Mouse (Mus musculus) layer of hippocampus, postnatal 10 days (tissue): ENCODE measurements at regions not wholly inside any gene's neighbourhood (a gene's known extent, or its start where the extent isn't known, plus 50 kb on each side); places are given as distances from the start of the nearest gene placed in this dataset.

Experiments used
- DNase-seq, 2 experiments: peaks; one replicate each; pipeline ENCODE4 v3.0.0; 2021; ENCODE audit warnings: low spot score in 2 of 2

- DNase-seq: no peak
Measured at GRCm38 (mm10) chr10:97778531-97778930, 52.0 kb upstream of the C030005K15Rik start.

GRCm38 (mm10) chr10:97779335-97779734 lies 52.8 kb upstream of the C030005K15Rik start:
- DNase-seq: no peak

- DNase-seq: no peak
Measured at GRCm38 (mm10) chr10:97793804-97794203, 67.2 kb upstream of the C030005K15Rik start.

GRCm38 (mm10) chr10:97801448-97802265 lies 75.1 kb upstream of the C030005K15Rik start:
- no peak for DNase-seq

DNA sequence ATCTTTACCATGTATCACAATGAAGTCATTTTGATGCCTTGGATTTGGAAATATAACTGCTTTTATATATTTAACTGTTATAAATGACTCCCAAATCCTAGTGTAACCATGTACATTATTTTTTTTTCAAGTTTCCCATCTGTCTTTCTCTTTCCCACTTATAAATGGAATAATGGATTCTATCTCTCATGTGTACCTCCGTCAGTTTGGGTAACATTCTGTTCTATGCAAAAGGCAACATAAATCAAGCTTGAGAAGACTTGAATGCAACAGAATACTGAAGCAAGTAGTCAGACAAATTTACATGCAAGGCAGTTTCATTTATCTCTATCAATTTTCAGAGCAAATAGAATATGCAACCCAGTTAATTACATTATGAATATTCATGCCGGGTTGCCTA lies 81.4 kb upstream of the C030005K15Rik start:
- DNase-seq: no peak

DNA sequence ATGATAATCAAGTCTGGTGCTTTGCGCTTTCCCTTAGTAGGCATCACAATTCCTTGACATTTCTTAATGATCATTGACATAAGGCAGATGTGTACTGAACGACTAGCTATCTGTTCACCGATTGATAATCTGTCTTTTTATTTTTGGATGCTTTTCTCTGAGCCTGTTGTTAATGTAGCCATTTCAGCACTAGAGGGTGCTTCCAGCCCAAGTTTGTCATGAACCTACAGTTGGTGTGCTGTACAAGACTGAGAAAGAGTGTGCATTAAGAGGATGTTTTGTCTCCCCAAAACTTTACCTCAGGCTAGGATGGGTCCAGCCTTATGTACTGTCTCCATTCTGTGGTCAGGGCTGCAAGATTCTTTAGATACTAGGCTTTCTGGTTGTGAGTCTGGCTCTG lies 116.0 kb upstream of the C030005K15Rik start:
- DNase-seq: peak in 1 of 2 experiments; percentile 16

DNA sequence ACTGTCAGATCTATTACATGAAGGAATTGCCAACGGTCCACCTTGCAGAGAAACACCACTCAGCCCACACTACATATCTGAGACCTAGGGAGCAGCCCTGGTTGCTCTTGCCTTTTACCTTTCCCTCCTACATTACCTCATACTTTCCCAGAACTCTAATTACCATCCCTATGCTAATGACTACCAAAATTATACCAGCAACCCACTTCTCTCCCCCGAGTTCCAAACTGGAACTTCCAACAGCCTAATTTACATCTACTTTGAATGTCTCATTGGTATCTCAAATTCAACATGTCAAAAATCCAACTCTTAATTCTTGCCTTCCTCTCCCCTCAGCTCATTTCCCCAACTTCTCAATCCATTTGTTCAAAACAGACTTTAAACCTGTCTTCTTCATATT lies 124.9 kb upstream of the C030005K15Rik start:
- no peak for DNase-seq

DNA sequence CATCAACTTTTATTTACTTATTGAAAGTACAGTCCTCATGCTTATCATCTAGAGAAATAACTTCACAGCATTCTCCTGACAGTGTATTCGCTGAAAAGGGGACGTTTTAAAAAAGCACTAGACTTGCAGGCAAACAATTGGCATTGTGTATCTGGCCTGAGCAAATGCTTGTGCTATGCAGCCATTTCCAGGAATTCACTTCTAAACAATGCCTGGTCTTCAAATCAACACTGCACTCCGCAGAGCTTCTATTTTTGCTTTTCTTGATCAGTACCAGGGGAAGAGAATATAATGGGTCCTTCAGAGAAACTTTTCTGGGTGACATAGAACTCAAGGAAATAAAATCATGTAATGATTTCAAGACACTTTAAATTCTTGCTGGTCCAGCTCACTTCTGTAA lies 150.5 kb upstream of the C030005K15Rik start:
- no peak for DNase-seq

GRCm38 (mm10) chr10:97886049-97886448 lies 159.5 kb upstream of the C030005K15Rik start:
- DNase-seq: no peak

DNA sequence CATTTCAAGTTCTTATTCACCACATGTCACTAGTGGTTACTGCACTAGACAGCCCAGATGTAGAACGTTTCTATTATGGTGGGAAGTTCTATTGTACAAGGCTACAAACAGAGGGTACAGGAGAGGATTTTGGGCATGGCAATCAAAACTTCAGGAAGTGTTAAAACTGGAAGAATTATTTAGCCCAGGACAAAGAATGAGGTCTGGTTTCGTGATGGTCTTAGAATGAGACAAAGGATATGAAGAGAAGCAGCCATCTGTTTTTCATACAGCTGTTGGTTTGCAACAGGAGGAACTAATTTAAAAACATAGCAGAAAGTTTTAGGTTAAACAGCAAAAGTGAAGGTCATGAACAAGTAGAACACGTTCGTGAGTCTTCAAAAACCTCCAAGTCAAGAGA lies 179.2 kb upstream of the C030005K15Rik start:
- no peak for DNase-seq

GRCm38 (mm10) chr10:97925568-97925967 lies 199.0 kb upstream of the C030005K15Rik start:
- no peak for DNase-seq

DNA sequence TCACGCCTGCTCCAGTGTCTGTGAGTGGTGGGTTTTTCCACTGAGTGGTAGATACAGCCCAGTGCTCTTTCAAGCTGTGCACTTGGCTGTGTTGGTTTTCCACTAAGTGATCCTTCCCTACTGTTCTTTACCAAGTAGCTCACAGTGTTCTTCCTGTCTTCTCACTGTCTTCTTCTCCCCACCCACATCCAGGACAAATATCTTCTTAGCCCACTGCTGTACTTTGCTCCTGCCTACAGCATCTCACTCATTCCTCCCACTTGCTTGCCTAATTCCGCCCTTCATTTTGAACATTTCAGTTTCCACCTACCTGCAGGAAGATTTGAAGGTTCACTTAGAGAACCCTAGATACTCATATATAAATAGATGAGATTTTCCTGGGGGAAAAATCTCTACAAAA lies 213.8 kb upstream of the C030005K15Rik start:
- no peak for DNase-seq

GRCm38 (mm10) chr10:97965881-97966280 lies 239.3 kb upstream of the C030005K15Rik start:
- no peak for DNase-seq

DNA sequence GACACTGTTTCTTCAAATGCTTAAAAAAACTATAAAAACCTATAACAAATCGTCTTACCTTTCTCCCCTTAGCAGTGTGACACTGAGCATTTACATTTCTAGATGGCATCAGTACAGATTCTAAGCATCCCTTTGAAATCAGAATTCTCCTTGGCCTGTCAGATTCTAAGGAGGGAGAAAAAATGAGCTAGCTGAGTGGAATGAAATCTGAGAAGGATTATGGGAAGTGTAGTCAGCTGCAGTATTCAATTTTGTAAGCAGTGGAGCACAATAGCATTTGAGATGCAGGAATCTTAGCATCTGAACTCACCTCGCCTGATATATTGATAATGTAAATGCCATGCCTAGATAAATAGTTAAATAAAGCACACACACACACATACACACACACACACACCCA lies 240.4 kb upstream of the C030005K15Rik start:
- no peak for DNase-seq

DNA sequence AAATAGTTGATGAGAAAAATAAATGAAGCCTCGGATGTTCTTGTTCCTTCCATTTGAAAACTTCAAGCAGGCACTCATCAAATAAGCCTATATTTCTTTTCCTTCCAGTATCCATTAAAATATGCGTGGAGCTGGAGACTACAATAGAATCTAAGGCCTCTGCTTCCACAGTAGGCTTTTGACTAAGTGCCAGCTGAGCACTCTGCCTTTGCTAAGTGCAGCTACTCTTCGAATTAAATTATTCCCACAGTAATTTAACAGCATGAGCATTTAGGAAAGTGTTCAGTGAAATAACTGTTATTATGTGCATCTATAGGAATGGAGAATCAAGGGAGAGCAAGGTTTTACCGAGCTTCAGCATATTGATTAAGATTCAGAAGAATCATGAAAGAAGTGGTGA lies 280.5 kb upstream of the C030005K15Rik start:
- peak in 1 of 2 experiments; percentile 14 for DNase-seq

- no peak for DNase-seq
Measured at GRCm38 (mm10) chr10:98008355-98008754, 281.8 kb upstream of the C030005K15Rik start.

DNA sequence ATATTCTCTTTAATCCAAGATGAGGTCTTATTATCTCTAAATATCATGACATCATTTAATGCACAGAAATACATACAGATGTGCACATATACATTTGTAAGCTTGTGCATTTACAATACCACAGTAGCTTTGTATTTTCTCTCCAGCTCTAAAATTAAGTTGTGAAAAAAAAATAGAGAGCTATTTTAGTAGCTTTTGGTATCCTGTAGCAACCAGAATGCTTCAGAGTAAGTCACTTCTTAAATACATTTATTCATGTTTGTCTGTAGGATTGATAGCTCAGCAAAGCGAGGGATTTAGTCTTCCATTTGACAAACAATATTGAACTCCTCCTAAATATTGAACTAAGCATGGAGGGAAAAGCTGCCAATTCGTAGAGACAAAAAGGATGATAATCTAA lies 286.4 kb upstream of the C030005K15Rik start:
- no peak for DNase-seq

DNA sequence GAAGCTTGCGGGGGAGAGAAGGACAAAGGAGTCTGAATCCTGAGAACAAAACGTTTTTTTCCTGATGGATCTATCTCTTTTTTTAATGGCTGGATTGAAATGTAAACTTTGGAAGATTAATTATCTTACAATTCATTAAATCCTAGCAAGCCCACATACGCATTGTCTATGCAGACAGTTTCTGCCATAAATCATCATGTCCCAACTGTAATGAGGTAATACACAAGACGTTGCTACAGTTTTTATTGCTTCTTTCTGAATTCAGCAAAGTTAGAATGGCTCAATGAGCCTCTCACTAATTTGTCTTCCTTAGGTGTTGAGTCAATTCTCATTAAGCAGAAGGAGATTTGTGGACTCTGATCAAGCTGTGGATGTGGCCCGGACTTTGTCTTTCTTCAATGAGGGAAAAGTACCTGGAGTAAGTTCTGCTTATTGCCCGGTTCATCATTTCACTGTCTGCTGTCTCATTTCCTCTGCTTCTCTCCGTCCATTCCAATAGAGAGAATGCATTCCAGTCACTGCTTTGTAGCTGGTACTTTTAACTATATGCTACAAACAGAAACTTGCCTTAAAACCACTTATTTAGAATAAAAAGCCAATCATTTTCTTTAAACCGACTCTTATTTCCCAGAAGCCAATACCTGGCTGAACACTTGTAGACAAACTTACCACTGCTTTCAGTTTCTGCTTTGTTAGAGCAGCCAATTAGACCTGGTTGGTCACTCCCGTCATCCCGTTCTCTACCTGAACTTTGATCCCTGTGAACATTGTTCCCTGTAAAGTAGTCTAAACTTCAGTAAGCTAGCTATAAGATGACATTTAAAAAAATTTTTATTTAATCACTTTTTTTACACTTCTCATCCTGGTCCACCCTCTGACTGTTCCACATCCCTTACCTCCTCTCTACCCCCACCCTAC lies 288.7 kb upstream of the C030005K15Rik start:
- no peak for DNase-seq

DNA sequence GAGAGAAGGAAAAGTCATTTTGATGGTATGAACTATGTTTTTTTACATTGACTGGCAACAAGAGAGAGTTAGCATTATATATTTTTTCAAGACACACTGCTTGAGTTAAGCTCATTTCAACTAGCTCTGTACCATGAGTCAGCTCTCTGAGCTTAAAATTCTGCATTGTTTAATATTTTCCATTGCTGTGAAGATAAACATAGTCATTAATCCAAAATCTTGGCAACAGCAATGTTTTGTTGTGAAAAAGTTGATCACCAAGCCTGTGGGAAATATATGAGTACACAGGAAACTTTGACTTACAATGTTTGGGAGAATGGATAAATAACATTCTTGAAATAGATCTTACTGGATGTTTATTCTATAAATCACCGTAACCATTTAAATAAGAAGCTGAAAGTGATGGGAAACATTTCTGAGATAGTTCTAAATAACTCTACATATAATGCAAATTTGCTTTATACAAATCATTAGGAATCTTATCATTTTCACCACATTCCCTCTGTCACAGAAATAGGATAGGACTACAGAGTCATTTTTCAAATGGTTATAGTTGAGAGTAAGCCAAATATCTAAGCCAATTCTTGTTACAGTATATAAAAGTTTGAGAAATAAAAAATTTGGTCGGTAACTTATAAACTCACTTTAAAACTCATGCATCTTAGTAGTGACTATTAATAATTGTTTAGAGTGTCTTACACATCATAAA lies 290.2 kb upstream of the C030005K15Rik start:
- DNase-seq: no peak

- no peak for DNase-seq
Measured at GRCm38 (mm10) chr10:98029124-98029523, 302.6 kb upstream of the C030005K15Rik start.

DNA sequence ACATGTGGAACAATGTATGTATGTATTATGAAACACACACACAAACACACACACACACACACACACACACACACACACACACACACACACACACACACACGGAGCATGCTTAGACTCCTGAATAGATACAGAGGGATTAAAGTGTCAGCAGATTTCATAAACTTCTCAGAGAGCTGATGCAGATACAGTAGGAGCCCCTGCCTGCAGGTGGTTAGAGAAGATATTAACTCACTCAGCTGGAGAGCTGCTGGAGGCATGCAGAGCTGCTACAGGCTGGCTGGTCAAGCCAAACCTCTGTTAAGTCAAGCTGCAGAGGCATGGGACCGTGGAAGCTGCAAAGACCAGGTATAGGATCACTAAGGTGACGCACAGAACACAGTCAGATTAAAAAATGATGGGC lies 303.1 kb upstream of the C030005K15Rik start:
- no peak for DNase-seq

GRCm38 (mm10) chr10:98032661-98033060 lies 306.1 kb upstream of the C030005K15Rik start:
- no peak for DNase-seq
